Mouse (Mus musculus): ENCODE measurements around the gene Fam71b.

Fam71b gene

GRCm38 (mm10) chr11:46382466-46382865 lies 13.9 kb upstream of the Fam71b start:
- intact Hi-C loops (cut with DNase I): no loop called here

- intact Hi-C loops (cut with DNase I): no loop called here
These were observed 11.4 kb upstream of the Fam71b start for GRCm38 (mm10) chr11:46384925-46385324.

- intact Hi-C loops (cut with DNase I): no loop called here
These were observed 9.8 kb upstream of the Fam71b start for GRCm38 (mm10) chr11:46386556-46386955.

- intact Hi-C loops (cut with DNase I): no loop called here
These were observed 9.3 kb upstream of the Fam71b start for GRCm38 (mm10) chr11:46387061-46387460.

GRCm38 (mm10) chr11:46388438-46388837 lies 7.9 kb upstream of the Fam71b start:
- intact Hi-C loops (cut with DNase I): no loop called here

GRCm38 (mm10) chr11:46389336-46390117 lies 6.8 kb upstream of the Fam71b start, which contains the start of gene Itk:
Gene Itk (minus strand): TSS chr11:46389515.
- intact Hi-C loops (cut with DNase I): no loop called here

- intact Hi-C loops (cut with DNase I): no loop called here
These were observed 5.7 kb upstream of the Fam71b start for GRCm38 (mm10) chr11:46390621-46391020.

GRCm38 (mm10) chr11:46392890-46393289 lies 3.5 kb upstream of the Fam71b start:
- intact Hi-C loops (cut with DNase I): no loop called here

- intact Hi-C loops (cut with DNase I): no loop called here
These were observed 2.9 kb upstream of the Fam71b start for GRCm38 (mm10) chr11:46393413-46393812.

GRCm38 (mm10) chr11:46395088-46395487 lies 1.3 kb upstream of the Fam71b start:
- intact Hi-C loops (cut with DNase I): no loop called here

GRCm38 (mm10) chr11:46395698-46396097 lies 661 bp upstream of the Fam71b start:
- intact Hi-C loops (cut with DNase I): no loop called here

- intact Hi-C loops (cut with DNase I): no loop called here
These were observed 461 bp downstream of the Fam71b start for GRCm38 (mm10) chr11:46396860-46397179.

- intact Hi-C loops (cut with DNase I): no loop called here
These were observed 1.5 kb downstream of the Fam71b start for GRCm38 (mm10) chr11:46397900-46398299.

- intact Hi-C loops (cut with DNase I): no loop called here
These were observed 2.1 kb downstream of the Fam71b start for GRCm38 (mm10) chr11:46398473-46398872.

- intact Hi-C loops (cut with DNase I): no loop called here
These were observed 2.6 kb downstream of the Fam71b start for GRCm38 (mm10) chr11:46398933-46399383.

- intact Hi-C loops (cut with DNase I): no loop called here
These were observed 5.2 kb downstream of the Fam71b start for GRCm38 (mm10) chr11:46401555-46401954.

- intact Hi-C loops (cut with DNase I): no loop called here
These were observed 8.6 kb downstream of the Fam71b start for GRCm38 (mm10) chr11:46404986-46405385.

GRCm38 (mm10) chr11:46406721-46407120 lies 10.4 kb downstream of the Fam71b start:
- intact Hi-C loops (cut with DNase I): no loop called here

GRCm38 (mm10) chr11:46410018-46410563 lies 13.7 kb downstream of the Fam71b start:
- intact Hi-C loops (cut with DNase I): no loop called here

GRCm38 (mm10) chr11:46418438-46418837 lies 22.1 kb downstream of the Fam71b start:
- intact Hi-C loops (cut with DNase I): no loop called here

GRCm38 (mm10) chr11:46418860-46419259 lies 22.5 kb downstream of the Fam71b start:
- intact Hi-C loops (cut with DNase I): no loop called here

GRCm38 (mm10) chr11:46421086-46421888 lies 24.9 kb downstream of the Fam71b start:
- intact Hi-C loops (cut with DNase I): no loop called here
